Mouse (Mus musculus): ENCODE results near the gene Arrdc2. TPM values are rescaled to one million over a fixed set of nuclear protein-coding genes. Genes with fewer than 3 reads are reported as not detected.

Arrdc2 gene
- polyA plus RNA-seq, 1 experiment from 2014 or later, result 5.2 TPM

DNA sequence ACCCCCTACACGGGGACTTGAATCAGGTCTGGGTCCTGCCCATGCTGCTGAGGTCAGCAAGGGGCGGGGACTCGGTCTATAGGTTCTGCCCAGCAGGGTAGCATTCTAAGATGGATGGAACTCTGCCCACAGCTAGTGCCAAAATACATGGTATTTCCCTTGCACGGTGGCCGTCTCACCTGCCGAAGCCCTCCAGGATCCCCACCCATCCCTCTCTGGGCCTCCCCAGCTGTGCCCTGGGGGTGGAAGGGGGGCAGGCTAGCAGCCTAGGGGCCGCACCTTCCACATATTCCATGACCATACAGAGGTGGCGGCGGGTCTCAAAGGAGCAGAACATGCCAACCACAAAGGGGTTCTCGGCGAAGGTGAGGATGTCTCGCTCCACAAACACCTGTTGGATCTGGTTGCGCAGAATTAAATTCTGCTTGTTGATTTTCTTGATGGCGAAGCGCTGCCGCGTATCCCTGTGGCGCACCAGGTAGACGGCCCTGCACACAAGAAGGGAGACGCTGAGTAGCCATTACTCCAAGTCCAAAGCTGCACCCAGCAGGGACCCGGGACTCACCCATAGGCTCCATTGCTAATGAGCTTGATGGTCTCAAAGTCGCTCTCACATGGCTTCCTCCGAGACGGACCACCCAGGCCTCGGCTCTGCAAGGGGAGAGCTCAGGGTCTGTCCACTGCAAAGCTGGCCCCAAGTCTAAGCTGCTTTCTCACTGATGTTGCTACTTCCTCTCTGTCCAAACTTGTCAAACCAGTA, 53.0 kb downstream of the Arrdc2 start:
- Histone ChIP-seq H3K4me1 (peaks cover 30% of the 10 kb centered on the region), H3K27me3 (ENCODE audit: low read depth, poor library complexity, severe bottlenecking) (peaks cover 54% of the 10 kb centered on the region), H3K27ac (replicated peaks) (no peak overlapping the region), H3K36me3 (peaks cover 76% of the 10 kb centered on the region), H3K4me3 (no peak overlapping the region), H3K9me3 (replicated peaks) (no peaks in the 10 kb centered on the region)
- DNase-seq (ENCODE audit: low spot score), result no peak
- 89% methylated on average over 25 of the region's 25 CpGs for WGBS

Small RNAs within 50 kb of the gene (microRNA-seq; reads per million reads assigned to microRNA genes)
- gene Mir7240, result not detected

Other genes with a start within 250 kb of the Arrdc2 start
- gene Isyna1, start 245.3 kb downstream of the Arrdc2 start, polyA plus RNA-seq (2016; fragmentation: Nextera tagmentation; extraction: Ambion mirVana), result 126 and 137 TPM in 2 replicates
- gene Ssbp4, start 230.8 kb downstream of the Arrdc2 start, polyA plus RNA-seq (2016; fragmentation: Nextera tagmentation; extraction: Ambion mirVana), result 73.3 and 78.8 TPM in 2 replicates
- gene Lrrc25, start 223.6 kb downstream of the Arrdc2 start, polyA plus RNA-seq (2016; fragmentation: Nextera tagmentation; extraction: Ambion mirVana), result 1.1 and 1.2 TPM in 2 replicates
- gene Gdf15, start 207.3 kb downstream of the Arrdc2 start, polyA plus RNA-seq (2016; fragmentation: Nextera tagmentation; extraction: Ambion mirVana), result not detected in 2 replicates
- gene Pgpep1, start 179.3 kb downstream of the Arrdc2 start, polyA plus RNA-seq (2016; fragmentation: Nextera tagmentation; extraction: Ambion mirVana), result 51.8 and 89.7 TPM in 2 replicates
- gene Lsm4, start 166.5 kb downstream of the Arrdc2 start, polyA plus RNA-seq (2016; fragmentation: Nextera tagmentation; extraction: Ambion mirVana), result 315 and 355 TPM in 2 replicates
- gene Jund, start 140.8 kb downstream of the Arrdc2 start, polyA plus RNA-seq (2016; fragmentation: Nextera tagmentation; extraction: Ambion mirVana), result 62.5 and 78.6 TPM in 2 replicates
- gene Iqcn, start 136.3 kb downstream of the Arrdc2 start, polyA plus RNA-seq (2016; fragmentation: Nextera tagmentation; extraction: Ambion mirVana), result not detected in 2 replicates
- not detected in 2 replicates for gene Gm3336, start 121.2 kb downstream of the Arrdc2 start, polyA plus RNA-seq (2016; fragmentation: Nextera tagmentation; extraction: Ambion mirVana)
- 0.72 and 0.78 TPM in 2 replicates for gene Pde4c, start 116.0 kb downstream of the Arrdc2 start, polyA plus RNA-seq (2016; fragmentation: Nextera tagmentation; extraction: Ambion mirVana)
- gene Rab3a, start 85.0 kb downstream of the Arrdc2 start, polyA plus RNA-seq (2016; fragmentation: Nextera tagmentation; extraction: Ambion mirVana), result 17.2 and 40.7 TPM in 2 replicates
- gene Mpv17l2, start 78.8 kb downstream of the Arrdc2 start, polyA plus RNA-seq (2016; fragmentation: Nextera tagmentation; extraction: Ambion mirVana), result 31.7 and 34.6 TPM in 2 replicates
- gene Pik3r2, start 63.0 kb downstream of the Arrdc2 start, polyA plus RNA-seq (2016; fragmentation: Nextera tagmentation; extraction: Ambion mirVana), result 66.2 and 66.6 TPM in 2 replicates
- gene Mast3, start 34.7 kb downstream of the Arrdc2 start, polyA plus RNA-seq (2016; fragmentation: Nextera tagmentation; extraction: Ambion mirVana), result 9.8 and 12.1 TPM in 2 replicates
- gene Il12rb1, start 31.3 kb downstream of the Arrdc2 start, polyA plus RNA-seq (2016; fragmentation: Nextera tagmentation; extraction: Ambion mirVana), result 0.05 and 0.11 TPM in 2 replicates
- 9.1 and 13.4 TPM in 2 replicates for gene Kcnn1, start 23.5 kb upstream of the Arrdc2 start, polyA plus RNA-seq (2016; fragmentation: Nextera tagmentation; extraction: Ambion mirVana)
- gene Ccdc124, start 34.2 kb upstream of the Arrdc2 start, polyA plus RNA-seq (2016; fragmentation: Nextera tagmentation; extraction: Ambion mirVana), result 180 and 183 TPM in 2 replicates
- 0.42 and 0.63 TPM in 2 replicates for gene Slc5a5, start 53.0 kb upstream of the Arrdc2 start, polyA plus RNA-seq (2016; fragmentation: Nextera tagmentation; extraction: Ambion mirVana)
- 3,389 and 3,784 TPM in 2 replicates for gene Rpl18a, start 57.7 kb upstream of the Arrdc2 start, polyA plus RNA-seq (2016; fragmentation: Nextera tagmentation; extraction: Ambion mirVana)
- gene Map1s, start 66.2 kb upstream of the Arrdc2 start, polyA plus RNA-seq (2016; fragmentation: Nextera tagmentation; extraction: Ambion mirVana), result 69.4 and 74.0 TPM in 2 replicates